Mouse (Mus musculus) forebrain, embryonic 13.5 days (tissue): ENCODE measurements at regions not wholly inside any gene's neighbourhood (a gene's known extent, or its start where the extent isn't known, plus 50 kb on each side); places are given as distances from the start of the nearest gene placed in this dataset.

Experiments
- ATAC-seq: fragments of 200-750 bp; cut with Nextera tagmentation; 2 replicates; pipeline ENCODE4 v1.8.0; 2017
- H3K27ac ChIP-seq: fragments of 300-500 bp; sonication (generic); 2 replicates; pipeline ENCODE4 v1.5.1; 2015; ENCODE audit warnings: inconsistent platforms, mild to moderate bottlenecking, moderate library complexity
- H3K27me3 ChIP-seq: fragments of 300-500 bp; sonication (generic); 2 replicates; pipeline ENCODE4 v1.6.1; 2015; ENCODE audit warnings: mild to moderate bottlenecking, inconsistent platforms
- H3K36me3 ChIP-seq: fragments of 300-500 bp; sonication (generic); 2 replicates; pipeline ENCODE4 v1.6.1; 2015; ENCODE audit warnings: mild to moderate bottlenecking, inconsistent platforms; ENCODE audit not compliant: poor library complexity, severe bottlenecking
- H3K4me1 ChIP-seq: fragments of 300-500 bp; sonication (generic); 2 replicates; pipeline ENCODE4 v1.6.1; 2015; ENCODE audit warnings: inconsistent platforms
- H3K4me2 ChIP-seq: fragments of 300-500 bp; sonication (generic); 2 replicates; pipeline ENCODE4 v1.6.1; 2015; ENCODE audit warnings: inconsistent platforms, mild to moderate bottlenecking, moderate library complexity
- H3K4me3 ChIP-seq: fragments of 300-500 bp; sonication (generic); 2 replicates; pipeline ENCODE4 v1.5.1; 2015; ENCODE audit warnings: mild to moderate bottlenecking, inconsistent platforms
- H3K9ac ChIP-seq: fragments of 300-500 bp; sonication (generic); 2 replicates; pipeline ENCODE4 v1.6.1; 2015; ENCODE audit warnings: mild to moderate bottlenecking, inconsistent platforms
- H3K9me3 ChIP-seq: fragments of 300-500 bp; sonication (generic); replicated peaks from 2 replicates; pipeline ENCODE4 v1.6.1; 2016; ENCODE audit warnings: inconsistent platforms
- WGBS: fragments of 180-500 bp; shearing (Covaris S2); methylation state at CpG from one replicate; pipeline ENCODE4 v1.1.7; 2015; 5-methylcytosine and 5-hydroxymethylcytosine counted together

DNA sequence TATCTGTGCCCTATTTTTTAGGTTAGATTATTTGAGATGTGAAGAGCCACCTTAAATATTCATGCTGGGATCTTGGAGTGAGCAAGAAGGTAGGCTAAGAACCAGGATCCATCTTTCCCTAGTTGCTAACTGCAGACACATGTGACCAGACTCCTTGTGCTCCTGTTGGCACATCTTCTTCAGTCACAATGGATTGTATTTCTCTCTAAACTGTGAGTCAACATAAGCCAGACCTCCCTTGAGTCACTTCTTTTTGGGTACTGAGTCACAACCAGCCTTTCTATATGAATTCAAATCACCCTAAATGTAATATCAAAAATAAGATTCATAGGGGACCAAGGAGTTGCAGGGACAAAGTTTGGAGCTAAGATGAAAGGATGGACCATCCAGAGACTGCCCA lies 217.9 kb downstream of the Lpin1 start:
- Histone ChIP-seq H3K9me3 (no peaks in the 10 kb centered on the region), H3K27ac (no peak overlapping the region), H3K4me1 (no peaks in the 10 kb centered on the region), H3K36me3 (no peaks in the 10 kb centered on the region), H3K4me2 (no peak overlapping the region), H3K4me3 (no peak overlapping the region), H3K27me3 (no peaks in the 10 kb centered on the region), H3K9ac (no peak overlapping the region)
- no peak for ATAC-seq

DNA sequence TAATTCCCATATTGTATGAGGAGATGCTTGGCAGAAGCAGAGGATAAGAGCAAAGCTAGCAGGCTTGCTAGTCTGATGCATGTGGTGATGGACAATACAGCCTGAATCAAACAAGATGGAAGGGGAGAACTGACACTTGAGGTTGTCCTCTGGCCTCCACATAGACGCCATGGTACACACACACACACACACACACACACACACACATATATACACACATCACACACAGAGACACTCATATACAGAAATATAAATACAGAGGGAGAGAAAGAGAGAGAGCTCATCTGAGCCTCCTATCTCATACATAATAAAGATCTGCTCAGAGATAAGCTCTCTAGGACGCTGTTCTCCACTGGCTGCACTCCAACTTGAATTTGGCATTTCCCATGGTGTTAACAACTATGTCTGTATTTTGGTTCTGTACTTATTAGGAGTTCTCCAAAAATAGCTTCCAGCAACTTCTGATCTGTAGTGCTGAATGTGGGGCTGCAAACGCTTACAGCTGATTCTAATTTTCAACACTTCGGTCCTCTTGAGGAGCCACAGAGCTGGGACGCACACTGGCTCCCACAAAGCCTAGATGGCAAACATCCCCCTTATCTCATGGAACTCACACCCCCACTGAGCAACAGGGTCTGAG lies 219.0 kb downstream of the Lpin1 start:
- Histone ChIP-seq H3K4me3 (no peak overlapping the region), H3K4me2 (no peak overlapping the region), H3K9me3 (no peaks in the 10 kb centered on the region), H3K36me3 (no peaks in the 10 kb centered on the region), H3K27me3 (no peaks in the 10 kb centered on the region), H3K27ac (no peak overlapping the region), H3K4me1 (no peaks in the 10 kb centered on the region), H3K9ac (no peak overlapping the region)
- WGBS = 84% methylated on average over 5 of the region's 5 CpGs
- ATAC-seq = no peak

DNA sequence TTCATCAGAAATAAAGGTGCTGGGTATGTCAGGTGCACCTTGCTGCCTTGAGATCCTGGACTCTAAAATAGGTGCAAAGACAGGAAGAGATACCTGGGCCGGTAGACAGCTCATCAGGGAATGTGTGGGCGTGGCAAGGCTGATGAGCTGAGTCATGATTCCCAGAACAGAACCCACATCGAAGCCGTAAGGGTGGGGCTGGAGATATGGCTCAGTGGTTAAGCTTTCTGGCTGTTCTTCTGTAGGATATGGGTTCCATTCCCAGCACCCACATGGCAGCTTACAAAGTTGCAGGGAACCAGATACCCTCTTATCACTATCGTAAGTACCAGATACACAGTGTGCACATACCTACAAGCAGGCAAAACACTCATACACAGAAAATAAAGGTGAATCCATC lies 219.6 kb downstream of the Lpin1 start:
- H3K27me3 ChIP-seq = no peaks in the 10 kb centered on the region
- no peak overlapping the region for H3K27ac ChIP-seq
- no peaks in the 10 kb centered on the region for H3K4me1 ChIP-seq
- no peaks in the 10 kb centered on the region for H3K36me3 ChIP-seq
- H3K4me2 ChIP-seq = no peak overlapping the region
- no peak overlapping the region for H3K9ac ChIP-seq
- no peak overlapping the region for H3K4me3 ChIP-seq
- 0 out of 2 replicates have a peak, but pooled peaks cover 4% of the 10 kb centered on the region for H3K9me3 ChIP-seq
- WGBS = 89% methylated on average over 5 of the region's 5 CpGs
- no peak for ATAC-seq

DNA sequence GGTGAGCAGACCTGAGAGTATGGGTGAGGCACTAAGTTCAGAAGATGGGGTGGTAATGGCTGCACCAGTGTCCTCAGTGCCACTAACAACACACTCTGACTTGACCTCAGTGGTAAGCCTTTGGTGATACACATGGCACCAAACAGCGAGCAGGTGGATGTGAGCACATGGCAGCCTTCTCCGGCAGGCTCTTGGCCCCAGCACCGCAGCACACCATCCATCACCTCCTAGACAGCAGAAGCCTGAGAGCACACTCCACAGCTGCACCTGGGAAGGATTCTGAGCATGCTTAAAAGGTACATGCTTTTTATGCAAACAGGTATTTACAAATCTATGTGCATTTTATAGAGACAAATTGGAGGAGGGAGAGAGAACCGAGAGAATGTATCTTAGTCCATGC lies 223.7 kb downstream of the Lpin1 start:
- Histone ChIP-seq H3K4me3 (no peak overlapping the region), H3K4me2 (no peak overlapping the region), H3K9ac (no peak overlapping the region), H3K4me1 (no peaks in the 10 kb centered on the region), H3K9me3 (0 out of 2 replicates have a peak, but pooled peaks cover 4% of the 10 kb centered on the region), H3K27ac (no peak overlapping the region), H3K36me3 (no peaks in the 10 kb centered on the region), H3K27me3 (no peaks in the 10 kb centered on the region)
- no peak for ATAC-seq
- WGBS = 93% methylated on average over 4 of the region's 4 CpGs

DNA sequence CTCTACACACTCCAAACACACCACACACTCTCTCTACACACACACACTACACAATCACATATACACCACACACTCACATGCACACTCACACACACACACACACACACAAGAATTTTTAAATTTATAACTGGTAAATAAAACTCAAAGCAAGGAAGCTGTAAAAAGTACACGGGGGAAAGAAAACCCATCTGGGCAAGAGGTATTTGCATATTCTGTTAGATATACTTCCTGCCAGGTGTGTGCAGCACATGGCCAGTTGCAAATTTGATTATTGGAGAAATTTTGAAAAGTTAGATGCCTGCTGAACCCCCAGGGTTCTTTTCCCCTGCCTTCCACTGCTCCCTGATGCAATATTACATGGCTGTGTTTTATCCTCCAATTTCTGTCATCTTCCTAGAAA lies 226.4 kb downstream of the Lpin1 start:
- Histone ChIP-seq H3K27ac (no peak overlapping the region), H3K36me3 (no peaks in the 10 kb centered on the region), H3K4me1 (no peaks in the 10 kb centered on the region), H3K9me3 (0 out of 2 replicates have a peak, but pooled peaks cover 4% of the 10 kb centered on the region), H3K27me3 (no peaks in the 10 kb centered on the region), H3K4me2 (no peak overlapping the region), H3K9ac (no peak overlapping the region), H3K4me3 (no peak overlapping the region)
- ATAC-seq = no peak
- 100% methylated on average over 1 of the region's 1 CpGs for WGBS

DNA sequence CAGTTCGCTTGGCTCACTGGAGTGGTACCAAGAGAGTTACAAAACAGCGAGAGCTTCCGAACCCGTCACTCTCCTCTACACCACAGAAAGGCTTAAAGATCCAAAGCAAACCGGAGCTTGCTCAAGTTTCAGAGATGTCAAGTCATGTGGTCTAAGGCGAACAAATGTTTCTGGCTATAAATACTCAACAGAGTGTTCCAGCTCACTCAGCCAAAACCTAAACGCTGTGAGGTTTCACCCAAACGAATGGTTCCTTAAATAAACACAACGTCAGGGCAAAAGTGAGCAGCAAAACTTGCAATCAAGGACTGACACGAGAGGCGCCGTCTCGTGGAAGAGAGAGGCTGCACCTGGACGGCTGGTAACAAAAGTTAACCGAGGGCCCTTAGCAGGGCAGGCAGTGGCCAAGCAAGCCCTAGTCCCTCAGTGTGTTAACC lies 227.2 kb downstream of the Lpin1 start:
- no peak overlapping the region for H3K4me2 ChIP-seq
- 92% methylated on average over 15 of the region's 15 CpGs for WGBS
- H3K4me1 ChIP-seq = no peaks in the 10 kb centered on the region
- H3K4me3 ChIP-seq = no peak overlapping the region
- H3K9ac ChIP-seq = no peak overlapping the region
- H3K27me3 ChIP-seq = no peaks in the 10 kb centered on the region
- ATAC-seq = no peak
- H3K36me3 ChIP-seq = no peaks in the 10 kb centered on the region
- 0 out of 2 replicates have a peak, but pooled peaks cover 4% of the 10 kb centered on the region for H3K9me3 ChIP-seq
- no peak overlapping the region for H3K27ac ChIP-seq

DNA sequence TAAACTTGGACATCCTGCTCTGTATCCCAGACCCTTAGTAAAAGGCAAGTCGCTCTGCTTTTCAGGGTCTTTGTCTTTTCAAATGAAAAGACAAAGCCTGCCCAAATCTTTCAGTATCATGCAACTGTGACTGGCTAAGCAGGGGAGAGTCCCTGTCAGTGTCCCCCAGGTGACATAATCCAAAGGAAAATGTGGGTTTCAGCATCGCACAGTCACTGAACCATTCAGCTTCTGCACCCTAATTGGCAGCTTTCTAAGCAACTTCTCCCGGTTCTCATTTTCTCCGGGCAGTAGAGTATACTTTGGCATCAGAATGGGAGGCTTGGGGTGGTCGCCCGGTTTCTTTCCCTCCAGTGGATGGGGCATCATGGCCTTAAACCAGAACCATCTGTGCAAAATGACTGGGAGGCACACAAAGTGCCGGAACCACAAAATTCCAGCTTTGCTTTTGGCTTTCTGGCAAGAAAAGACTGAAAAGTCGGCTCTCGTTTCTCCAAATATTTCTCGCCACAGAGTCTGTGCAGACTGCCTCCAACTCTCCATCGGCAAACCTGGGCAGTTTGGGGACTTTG lies 228.3 kb downstream of the Lpin1 start:
- Histone ChIP-seq H3K36me3 (no peaks in the 10 kb centered on the region), H3K9me3 (0 out of 2 replicates have a peak, but pooled peaks cover 4% of the 10 kb centered on the region), H3K27me3 (no peaks in the 10 kb centered on the region), H3K27ac (no peak overlapping the region), H3K4me3 (no peak overlapping the region), H3K4me2 (no peak overlapping the region), H3K9ac (no peak overlapping the region), H3K4me1 (no peaks in the 10 kb centered on the region)
- 85% methylated on average over 11 of the region's 11 CpGs for WGBS
- no peak for ATAC-seq

DNA sequence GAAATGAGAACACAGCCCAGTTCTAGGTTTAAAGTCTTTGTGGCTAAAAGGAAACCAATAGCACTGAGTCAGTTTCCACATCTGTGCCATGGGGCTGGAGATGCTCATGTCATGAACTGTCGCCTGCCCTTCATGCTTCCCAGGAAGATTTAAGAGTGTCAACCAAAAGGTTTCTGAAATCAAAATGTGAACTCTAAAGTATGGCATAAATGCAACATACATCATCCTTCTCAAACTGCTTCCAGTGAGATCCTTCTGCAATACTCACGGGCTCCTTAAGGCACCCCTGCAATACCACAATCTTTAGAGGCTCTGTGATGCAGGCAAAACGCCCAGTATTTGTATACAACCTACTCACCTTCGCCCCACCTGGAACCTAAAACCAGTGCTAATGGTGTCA lies 229.7 kb downstream of the Lpin1 start:
- WGBS = 85% methylated on average over 4 of the region's 4 CpGs
- no peaks in the 10 kb centered on the region for H3K36me3 ChIP-seq
- no peak for ATAC-seq

DNA sequence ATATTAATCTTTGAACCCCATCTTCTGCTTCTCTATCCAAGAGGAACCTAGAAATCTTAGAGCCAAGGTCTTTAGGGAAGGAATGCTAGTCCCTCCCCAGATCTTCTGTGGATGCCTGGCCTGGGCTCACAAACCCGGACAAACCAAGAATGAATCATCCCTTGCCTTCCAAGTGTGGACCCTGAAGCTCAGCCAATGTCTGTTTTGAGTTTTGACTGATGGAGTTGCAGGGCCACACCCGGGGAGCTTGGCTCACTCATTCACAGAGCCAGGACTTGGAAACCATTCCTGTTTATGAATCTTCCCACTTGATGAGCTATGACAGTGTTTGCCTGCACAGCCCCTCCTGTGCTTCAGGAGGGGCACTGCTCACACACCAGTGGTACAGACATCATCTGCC lies 230.4 kb downstream of the Lpin1 start:
- H3K4me2 ChIP-seq = no peak overlapping the region
- H3K4me1 ChIP-seq = no peaks in the 10 kb centered on the region
- no peak overlapping the region for H3K27ac ChIP-seq
- H3K9me3 ChIP-seq = no peaks in the 10 kb centered on the region
- H3K36me3 ChIP-seq = no peaks in the 10 kb centered on the region
- WGBS = 80% methylated on average over 2 of the region's 2 CpGs
- no peak overlapping the region for H3K4me3 ChIP-seq
- H3K27me3 ChIP-seq = no peaks in the 10 kb centered on the region
- H3K9ac ChIP-seq = no peak overlapping the region
- ATAC-seq = no peak

More for the DNA sequence above, 229.7 kb downstream of the Lpin1 start:
- Histone ChIP-seq H3K9ac (no peak overlapping the region), H3K4me3 (no peak overlapping the region), H3K27ac (no peak overlapping the region), H3K27me3 (no peaks in the 10 kb centered on the region), H3K4me2 (no peak overlapping the region), H3K9me3 (no peaks in the 10 kb centered on the region), H3K4me1 (no peaks in the 10 kb centered on the region)

DNA sequence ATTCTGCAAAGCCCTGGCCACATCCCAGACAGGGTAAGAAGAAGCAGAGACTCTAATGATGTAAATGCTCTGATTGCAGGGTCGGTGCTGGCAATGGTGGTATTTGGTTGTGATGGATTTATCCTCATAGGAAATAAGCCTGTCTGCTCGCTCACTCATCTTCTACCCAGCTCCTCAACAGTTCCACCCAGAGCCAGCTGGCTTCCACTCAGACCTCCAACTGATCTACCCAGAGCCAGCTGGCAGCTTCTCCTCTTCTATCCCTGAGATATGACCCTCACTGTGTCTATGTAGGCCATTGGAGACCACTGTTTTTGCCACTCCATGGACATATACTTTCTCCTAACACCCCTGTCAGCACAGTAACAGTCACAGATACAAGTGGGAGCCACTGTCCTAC lies 231.4 kb downstream of the Lpin1 start:
- Histone ChIP-seq H3K9ac (no peak overlapping the region), H3K36me3 (no peaks in the 10 kb centered on the region), H3K4me2 (no peak overlapping the region), H3K27me3 (no peaks in the 10 kb centered on the region), H3K4me3 (no peak overlapping the region), H3K9me3 (no peaks in the 10 kb centered on the region), H3K4me1 (no peaks in the 10 kb centered on the region), H3K27ac (no peak overlapping the region)
- 80% methylated on average over 2 of the region's 2 CpGs for WGBS
- no peak for ATAC-seq

DNA sequence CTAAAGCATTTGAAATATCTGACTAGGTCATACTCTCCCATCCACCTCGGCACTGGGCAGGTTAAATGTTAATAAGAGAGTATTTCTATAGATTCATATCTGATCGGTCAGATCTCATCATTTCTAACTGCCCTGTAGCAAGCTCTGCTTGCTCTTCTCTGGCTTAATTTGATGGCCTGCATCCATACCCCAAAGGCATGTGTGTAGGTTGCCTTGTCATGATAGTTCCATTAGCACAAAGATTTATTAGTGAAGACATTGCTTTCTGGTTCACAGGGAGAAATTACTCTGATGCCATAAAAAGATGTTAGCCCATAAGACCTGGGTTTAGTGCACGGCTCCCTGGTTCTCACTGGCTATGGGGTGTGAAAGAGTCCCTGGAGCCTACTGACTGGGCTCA lies 232.3 kb downstream of the Lpin1 start:
- Histone ChIP-seq H3K4me2 (no peak overlapping the region), H3K36me3 (no peaks in the 10 kb centered on the region), H3K9me3 (no peaks in the 10 kb centered on the region), H3K9ac (no peak overlapping the region), H3K27me3 (no peaks in the 10 kb centered on the region), H3K4me3 (no peak overlapping the region), H3K4me1 (no peaks in the 10 kb centered on the region), H3K27ac (no peak overlapping the region)
- WGBS = 88% methylated on average over 3 of the region's 3 CpGs
- ATAC-seq = no peak

DNA sequence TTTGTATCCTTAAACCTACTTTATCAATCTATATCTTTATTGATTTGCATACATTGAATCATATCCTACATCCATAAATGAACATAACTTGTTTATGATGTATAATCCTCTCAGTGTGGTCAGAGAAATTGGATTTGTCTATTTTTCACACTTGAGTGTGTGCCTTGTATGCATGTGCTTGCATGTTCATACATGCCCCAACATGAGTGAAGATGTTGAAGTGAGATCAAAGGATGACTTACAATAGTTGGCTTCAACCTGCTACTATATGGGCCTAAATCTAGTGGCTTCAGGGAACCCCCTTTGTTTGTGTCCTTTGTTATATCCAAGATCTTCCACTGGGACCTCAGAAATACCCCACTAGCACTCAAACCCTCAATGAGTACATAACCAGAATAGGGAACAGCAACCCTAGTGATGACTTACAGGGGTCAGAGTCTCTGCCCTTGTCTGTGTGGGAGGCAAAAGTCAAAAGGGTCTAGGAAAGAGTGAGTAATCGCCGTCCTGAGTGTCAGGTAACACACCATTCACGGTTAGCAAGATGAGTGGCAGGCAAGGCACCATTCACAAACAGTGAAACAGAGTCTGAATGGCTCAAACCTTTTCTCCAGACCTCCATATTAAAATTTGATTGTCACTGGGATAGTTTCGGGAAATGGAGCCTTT lies 236.3 kb downstream of the Lpin1 start:
- Histone ChIP-seq H3K27ac (no peak overlapping the region), H3K4me1 (no peaks in the 10 kb centered on the region), H3K27me3 (no peaks in the 10 kb centered on the region), H3K9me3 (no peaks in the 10 kb centered on the region), H3K4me3 (no peak overlapping the region), H3K4me2 (no peak overlapping the region), H3K9ac (no peak overlapping the region), H3K36me3 (no peaks in the 10 kb centered on the region)
- 90% methylated on average over 4 of the region's 4 CpGs for WGBS
- ATAC-seq = no peak
